Mouse (Mus musculus) E14TG2a.4 (cell line): Measurements from ENCODE around the gene Trim68.
"Not testable (repeated sequence)": the region's sequence is repeated elsewhere in the genome, so short reads cannot be mapped to it uniquely, and the experiment has no call there.

Experiments
- H3K27me3 ChIP-seq: 2 replicates; pipeline ENCODE4 v1.6.1; 2014; ENCODE audit warnings: low read length, control low read depth; ENCODE audit not compliant: insufficient read depth
- H3K36me3 ChIP-seq: 2 replicates; pipeline ENCODE4 v1.6.1; 2014; ENCODE audit warnings: low read length, control low read depth; ENCODE audit not compliant: insufficient read depth
- H3K4me1 ChIP-seq: replicated peaks from 2 replicates; pipeline ENCODE4 v1.6.1; 2014; ENCODE audit warnings: low read depth, low read length, control low read depth
- H3K4me3 ChIP-seq: replicated peaks from 2 replicates; pipeline ENCODE4 v1.5.1; 2014; ENCODE audit warnings: mild to moderate bottlenecking, low read length
- H3K9me3 ChIP-seq: 2 replicates; pipeline ENCODE4 v1.6.1; 2014; ENCODE audit warnings: low read length, control low read depth
- CTCF ChIP-seq: conservative IDR thresholded peaks from 2 replicates; pipeline ENCODE4 v1.5.1; 2014; ENCODE audit warnings: low read length
- NANOG ChIP-seq: IDR thresholded peaks from 2 replicates; pipeline ENCODE4 v1.6.1; 2014; ENCODE audit warnings: borderline replicate concordance, low read length, mixed read lengths
- POU5F1 ChIP-seq: IDR thresholded peaks from 2 replicates; pipeline ENCODE4 v1.6.1; 2014; ENCODE audit warnings: low read length, borderline replicate concordance

The Trim68 gene

DNA sequence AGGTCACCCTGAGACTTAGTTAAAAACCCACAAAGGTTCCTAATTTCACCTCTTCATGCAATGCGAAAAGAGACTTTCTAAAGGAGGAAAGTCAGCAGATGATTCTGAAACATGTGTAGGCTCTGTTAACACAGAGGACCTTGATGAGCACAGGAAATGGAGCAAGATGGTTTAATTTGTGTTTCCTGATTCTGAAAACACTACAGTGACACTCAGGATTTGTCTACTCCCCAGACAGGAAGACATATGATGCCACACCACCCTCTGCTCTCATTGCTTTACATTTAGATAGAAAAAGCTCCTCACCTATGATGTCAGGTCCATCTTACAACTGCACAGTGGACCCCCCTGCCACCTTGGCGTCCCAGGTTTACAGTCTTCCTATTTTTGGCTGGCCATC lies 10.9 kb downstream of the Trim68 start:
- Histone ChIP-seq H3K27me3 (peaks cover 13% of the 10 kb centered on the region), H3K36me3 (no peaks in the 10 kb centered on the region), H3K4me3 (no peak overlapping the region), H3K9me3 (no peaks in the 10 kb centered on the region), H3K4me1 (0 out of 2 replicates have a peak, but pooled peaks cover 6% of the 10 kb centered on the region)
- TF ChIP-seq NANOG (no peak), POU5F1 (no peak), CTCF (no peak)

DNA sequence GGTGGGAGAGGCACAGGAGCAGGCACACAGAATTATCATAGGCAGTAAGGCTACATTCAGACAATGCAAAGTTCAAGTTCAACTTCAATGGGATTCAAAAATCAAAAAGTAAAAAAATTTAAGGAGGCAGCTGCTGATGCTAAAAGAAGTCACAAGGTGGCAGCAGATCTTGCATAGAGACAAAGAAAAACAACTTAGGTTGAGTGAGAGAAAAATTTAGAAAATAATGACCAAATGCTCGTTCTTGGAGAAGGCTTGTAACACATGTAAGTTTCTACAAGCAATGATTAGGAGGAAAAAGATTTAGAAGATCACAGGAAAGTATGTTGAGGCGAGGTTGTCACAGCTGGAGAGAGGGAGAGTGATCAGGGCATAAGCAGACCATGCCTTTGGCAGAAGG lies 21.7 kb downstream of the Trim68 start:
- TF ChIP-seq NANOG (no peak), CTCF (peak; percentile 49)
- Histone ChIP-seq H3K4me3 (no peak overlapping the region), H3K36me3 (no peaks in the 10 kb centered on the region), H3K27me3 (no peaks in the 10 kb centered on the region), H3K9me3 (no peaks in the 10 kb centered on the region), H3K4me1 (no peaks in the 10 kb centered on the region)

DNA sequence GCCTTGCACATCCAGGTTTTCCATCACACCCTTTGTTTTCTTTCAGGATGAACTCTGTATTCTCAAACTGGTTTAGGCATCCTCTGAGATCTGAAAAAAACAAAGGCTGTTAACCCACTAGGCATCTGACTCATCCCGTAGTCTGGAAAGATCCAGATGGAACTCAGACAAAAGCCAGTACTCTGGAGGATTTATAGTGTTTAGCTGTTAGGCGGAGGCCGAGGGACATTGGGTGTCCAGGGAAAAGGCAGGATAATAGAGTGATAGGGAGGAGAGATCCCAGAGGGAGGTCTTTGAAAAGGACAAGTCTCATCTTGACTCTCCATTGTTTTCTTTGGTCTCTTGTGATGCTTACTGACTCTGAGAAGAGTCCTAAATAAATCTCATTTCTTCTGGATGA lies 22.5 kb downstream of the Trim68 start, which contains the start of gene Olfr556:
TSS of gene Olfr556 (plus strand) at position 301 of the 400 bp plus-strand sequence.
- Histone ChIP-seq H3K4me3 (no peak within 1 kb of the TSS), H3K4me1 (no peaks in the 10 kb centered on the region), H3K27me3 (no peaks in the 10 kb centered on the region), H3K9me3 (no peaks in the 10 kb centered on the region), H3K36me3 (no peaks in the 10 kb centered on the region)
- TF ChIP-seq POU5F1 (no peak), NANOG (no peak), CTCF (no peak)

DNA sequence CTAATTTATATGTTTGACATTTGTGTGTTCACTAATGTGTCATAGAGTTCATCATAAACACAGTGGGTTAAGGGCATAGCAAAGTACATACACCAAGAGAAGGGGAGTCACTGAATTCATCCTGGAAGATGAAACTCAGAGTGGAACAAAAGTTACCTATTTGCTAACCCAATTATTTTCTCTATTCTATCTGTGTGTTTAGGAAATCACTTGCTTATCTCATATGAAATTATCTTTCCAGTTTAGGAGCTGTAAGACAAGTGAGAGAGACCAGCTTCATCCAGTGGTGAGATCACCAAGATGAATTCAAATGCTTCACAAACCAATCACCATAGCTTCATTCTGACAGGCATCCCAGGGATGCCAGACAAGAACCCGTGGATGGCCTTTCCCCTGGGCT lies 28.6 kb downstream of the Trim68 start, which contains the start of gene Olfr555:
TSS of gene Olfr555 (plus strand) at position 301 of the 400 bp plus-strand sequence.
- TF ChIP-seq NANOG (no peak), POU5F1 (no peak), CTCF (no peak)
- H3K4me1 ChIP-seq, result no peaks in the 10 kb centered on the region

DNA sequence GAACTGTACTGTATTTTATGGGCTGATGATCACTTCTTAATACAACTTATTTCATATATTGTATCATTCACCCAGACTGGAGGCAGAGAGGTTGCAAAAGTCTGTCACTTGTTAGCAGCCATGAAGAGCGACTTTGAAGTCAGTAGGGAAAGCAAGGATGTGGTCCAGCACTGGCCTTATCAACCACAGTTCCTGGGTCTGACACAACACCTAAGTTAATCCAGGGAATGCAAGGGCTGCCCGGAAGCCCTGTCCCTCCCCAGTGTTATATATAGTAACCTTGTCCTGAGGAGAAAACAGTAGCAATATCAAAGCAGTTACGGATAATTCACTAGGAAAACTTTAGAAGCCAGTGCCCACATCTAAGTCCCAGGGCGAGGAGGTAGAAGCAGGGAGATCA lies 42.2 kb downstream of the Trim68 start:
- not testable (repeated sequence) for H3K4me3 ChIP-seq, H3K27me3 ChIP-seq, H3K4me1 ChIP-seq, H3K36me3 ChIP-seq, H3K9me3 ChIP-seq

More for the DNA sequence above, 28.6 kb downstream of the Trim68 start, which contains the start of gene Olfr555:
- Histone ChIP-seq H3K36me3 (no peaks in the 10 kb centered on the region), H3K9me3 (no peaks in the 10 kb centered on the region), H3K4me3 (no peak within 1 kb of the TSS), H3K27me3 (0 out of 2 replicates have a peak, but pooled peaks cover 3% of the 10 kb centered on the region)

DNA sequence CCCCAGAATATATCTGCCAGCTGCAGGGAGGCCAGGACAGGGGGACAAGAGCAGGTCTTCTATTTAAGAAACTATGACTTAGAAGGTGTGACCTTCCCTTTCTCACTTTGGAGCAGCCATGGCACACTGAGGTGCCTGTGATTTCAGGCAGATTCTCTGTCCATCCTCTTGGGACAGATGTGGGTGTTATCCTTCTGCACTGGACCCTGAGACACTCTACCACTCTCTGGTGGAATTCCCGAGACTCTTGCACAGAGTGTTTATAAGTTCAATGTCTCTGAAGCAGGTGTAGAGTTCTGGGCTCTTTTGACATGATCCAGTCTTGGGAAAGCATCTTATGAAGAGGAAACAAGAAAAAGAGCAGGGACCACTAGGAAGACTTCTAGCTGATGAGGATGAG lies 49.0 kb downstream of the Trim68 start, which contains the start of gene Olfr554:
TSS of gene Olfr554 (plus strand) at position 301 of the 400 bp plus-strand sequence.
- no peaks in the 10 kb centered on the region for H3K27me3 ChIP-seq
- TF ChIP-seq POU5F1 (no peak), NANOG (no peak), CTCF (no peak)
- no peaks in the 10 kb centered on the region for H3K9me3 ChIP-seq
- no peaks in the 10 kb centered on the region for H3K36me3 ChIP-seq
- H3K4me3 ChIP-seq, result no peak within 1 kb of the TSS
- H3K4me1 ChIP-seq, result no peaks in the 10 kb centered on the region

DNA sequence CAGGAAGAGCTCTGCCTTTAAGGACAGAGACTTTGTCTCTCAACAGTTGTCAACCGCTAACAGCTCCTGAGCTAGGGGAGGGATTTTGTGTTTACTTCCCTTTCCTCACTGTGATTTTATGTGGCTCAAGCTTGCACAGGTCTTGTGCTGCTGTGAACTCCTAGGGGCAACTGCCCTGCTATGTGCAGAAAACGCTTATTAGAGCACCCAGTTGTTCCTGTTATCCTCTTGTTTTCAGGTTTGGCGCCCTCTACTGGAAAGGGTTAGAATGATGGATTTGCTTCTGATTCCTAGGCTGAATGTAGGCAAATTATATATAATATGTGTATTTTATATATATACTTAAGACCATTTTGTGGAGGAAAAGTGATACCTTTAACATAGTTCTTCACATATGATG lies 50.5 kb downstream of the Trim68 start:
- H3K4me3 ChIP-seq, result no peak overlapping the region
- H3K4me1 ChIP-seq, result no peaks in the 10 kb centered on the region
- H3K9me3 ChIP-seq, result no peaks in the 10 kb centered on the region
- no peaks in the 10 kb centered on the region for H3K27me3 ChIP-seq
- TF ChIP-seq POU5F1 (no peak), CTCF (peak; percentile 17)
- H3K36me3 ChIP-seq, result no peaks in the 10 kb centered on the region
